Mouse (Mus musculus) ovary, postnatal 10 days (tissue): Measurements from ENCODE around the gene Gm5431.
A peak's percentile ranks its signal among the peaks of the same experiment; 100 is the strongest.
"Not testable (repeated sequence)": the region's sequence is repeated elsewhere in the genome, so short reads cannot be mapped to it uniquely, and the experiment has no call there.

Experiments
- DNase-seq: peaks from one replicate; pipeline ENCODE4 v3.0.0; 2022; ENCODE audit warnings: low spot score

The Gm5431 gene

DNA sequence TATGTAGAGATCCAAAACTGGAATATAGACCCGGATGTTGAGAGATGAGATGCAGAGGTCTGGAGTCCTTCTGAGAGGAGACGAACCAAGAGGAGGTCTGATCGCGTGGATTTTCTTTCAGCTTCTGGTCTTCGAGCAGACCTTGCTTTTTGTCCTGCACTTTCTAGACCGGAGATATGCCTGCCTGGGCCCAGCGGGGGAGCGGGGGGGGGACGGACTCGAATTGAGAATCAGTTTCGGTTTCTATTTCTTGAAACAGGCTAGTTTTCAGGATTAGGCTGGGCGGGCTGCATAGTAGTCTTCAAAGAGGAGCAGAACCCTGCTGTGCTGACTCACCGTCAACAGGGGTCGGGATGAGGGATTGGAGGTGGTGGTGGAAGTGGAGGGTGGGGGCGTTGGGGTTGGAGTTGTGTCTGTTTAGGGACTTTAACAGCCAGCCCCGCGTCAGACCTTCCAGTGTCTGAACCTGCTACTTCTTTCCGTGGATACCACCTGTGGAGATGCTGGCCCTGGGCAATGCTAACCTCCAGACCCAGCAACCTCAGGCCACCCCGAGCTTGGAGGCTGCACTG is 30.7 kb downstream of the Gm5431 start, which contains the start of gene Irgm1:
Gene Irgm1, minus strand, starts transcription at position 483 of the 572 bp plus-strand sequence.
- peak; percentile 44 for DNase-seq

DNA sequence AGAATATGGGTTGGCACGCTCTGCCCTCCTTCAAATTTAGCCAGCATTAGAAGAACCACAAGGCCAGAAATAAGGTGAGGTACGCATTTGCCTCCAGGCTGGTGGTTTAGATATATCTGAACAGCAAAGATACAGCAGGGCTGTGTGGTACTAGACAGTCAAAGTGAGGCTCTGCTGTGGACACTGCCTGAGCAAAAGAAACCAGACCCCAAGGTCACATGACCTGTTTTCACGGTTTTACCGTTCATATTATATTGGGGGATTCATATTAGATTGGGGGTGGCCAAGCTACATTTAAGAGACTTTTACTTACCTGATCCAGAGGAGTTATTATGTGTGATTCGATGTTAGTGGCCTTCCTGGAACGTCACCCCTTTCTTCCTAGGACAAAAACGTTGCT is 31.2 kb downstream of the Gm5431 start:
- DNase-seq: no peak

- DNase-seq: no peak
Observed at GRCm38 (mm10) chr11:48869380-48870110, 32.5 kb downstream of the Gm5431 start.

DNA sequence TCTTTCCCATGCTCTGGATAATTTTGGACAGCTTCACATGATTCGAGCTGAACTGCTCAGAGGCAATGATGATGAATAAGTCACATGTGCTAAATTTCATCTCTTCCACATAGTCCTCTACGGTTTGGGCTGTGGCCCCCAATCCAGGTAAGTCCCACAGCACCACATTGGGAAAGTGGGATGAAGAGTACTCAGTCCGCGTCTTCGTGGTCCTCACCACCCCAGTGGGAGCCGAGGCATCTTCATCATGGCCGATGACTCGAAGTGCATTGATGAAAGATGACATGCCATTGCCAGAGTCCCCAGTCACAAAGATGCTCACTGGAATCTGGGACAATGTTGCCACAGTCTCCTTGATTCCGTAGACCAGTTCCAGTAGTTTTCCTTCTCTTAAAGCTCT is 35.5 kb downstream of the Gm5431 start:
- DNase-seq: no peak

DNA sequence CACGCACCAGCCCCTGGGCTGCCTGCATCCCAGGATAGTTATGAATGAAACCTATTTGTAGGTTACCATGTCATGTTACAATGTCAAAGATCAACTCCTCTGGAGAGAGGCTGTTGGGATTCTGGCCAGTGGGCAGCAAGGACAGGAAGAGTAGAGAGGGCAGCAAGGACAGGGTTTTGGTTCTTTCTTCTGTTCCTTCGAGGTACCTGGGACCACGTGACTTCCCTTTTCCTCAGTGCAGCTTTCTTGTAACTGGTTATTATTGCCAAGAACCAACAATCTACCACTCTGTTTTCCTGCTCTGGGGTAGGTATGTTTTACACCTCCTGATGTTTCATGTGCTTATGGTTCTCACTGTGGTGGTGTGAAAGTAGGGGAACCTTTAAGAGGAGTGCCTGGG is 38.2 kb downstream of the Gm5431 start:
- no peak for DNase-seq

DNA sequence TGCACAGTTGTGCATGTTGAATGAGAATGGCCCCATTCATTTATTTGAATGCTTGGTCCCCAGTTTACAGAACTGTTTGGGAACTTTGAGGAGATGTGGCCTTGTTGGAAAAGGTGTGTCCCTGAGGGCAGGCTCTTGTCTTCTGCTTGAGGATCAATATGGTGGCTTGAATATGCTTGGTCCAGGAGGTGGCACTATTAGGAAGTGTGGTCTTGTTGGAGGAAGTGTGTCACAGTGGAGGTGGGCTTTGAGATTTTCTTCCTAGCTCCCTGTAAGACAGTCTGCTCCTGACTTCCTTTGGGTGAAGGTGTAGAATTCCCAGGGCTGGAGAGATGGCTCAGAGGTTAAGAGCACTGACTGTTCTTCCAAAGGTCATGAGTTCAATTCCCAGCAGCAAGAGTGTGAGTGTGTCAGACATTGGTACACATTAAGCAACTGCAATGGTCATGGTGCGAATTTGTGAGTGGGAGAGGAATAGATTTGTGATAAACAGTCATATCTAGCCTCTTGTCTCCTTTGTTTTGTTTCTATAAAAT is 39.2 kb downstream of the Gm5431 start:
- no peak for DNase-seq

- no peak for DNase-seq
Observed at GRCm38 (mm10) chr11:48859014-48859413, 43.0 kb downstream of the Gm5431 start.

DNA sequence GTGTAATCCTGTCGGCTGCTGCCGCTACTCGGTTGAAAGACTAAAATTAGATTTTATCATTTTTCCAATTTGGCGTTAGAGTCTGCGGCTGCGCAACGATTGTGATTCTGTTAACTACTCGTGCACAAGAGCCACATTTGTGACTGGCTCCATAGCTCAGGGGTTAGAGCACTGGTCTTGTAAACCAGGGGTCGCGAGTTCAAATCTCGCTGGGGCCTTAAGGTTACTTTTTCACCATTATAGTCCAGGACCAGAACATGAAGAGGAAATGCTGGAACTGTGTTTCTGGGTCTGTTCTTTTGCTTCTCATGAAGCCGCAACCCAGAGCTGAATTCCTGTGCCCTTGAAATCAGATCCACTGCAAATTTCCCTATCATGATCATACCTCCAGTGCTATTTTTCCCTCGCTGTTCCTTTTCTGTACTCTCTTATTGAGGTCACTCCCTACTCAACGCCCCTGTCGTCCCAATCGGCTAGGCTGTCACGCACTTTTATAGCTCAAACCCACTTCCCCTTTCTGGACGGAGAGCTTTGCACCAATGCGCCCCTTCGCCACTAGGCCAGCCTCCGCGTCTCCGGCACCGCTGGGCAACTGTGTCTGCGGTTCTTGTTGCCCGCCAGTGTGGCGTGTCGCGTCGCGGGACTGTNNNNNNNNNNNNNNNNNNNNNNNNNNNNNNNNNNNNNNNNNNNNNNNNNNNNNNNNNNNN is 48.4 kb downstream of the Gm5431 start:
- peak; percentile 83 for DNase-seq

DNA sequence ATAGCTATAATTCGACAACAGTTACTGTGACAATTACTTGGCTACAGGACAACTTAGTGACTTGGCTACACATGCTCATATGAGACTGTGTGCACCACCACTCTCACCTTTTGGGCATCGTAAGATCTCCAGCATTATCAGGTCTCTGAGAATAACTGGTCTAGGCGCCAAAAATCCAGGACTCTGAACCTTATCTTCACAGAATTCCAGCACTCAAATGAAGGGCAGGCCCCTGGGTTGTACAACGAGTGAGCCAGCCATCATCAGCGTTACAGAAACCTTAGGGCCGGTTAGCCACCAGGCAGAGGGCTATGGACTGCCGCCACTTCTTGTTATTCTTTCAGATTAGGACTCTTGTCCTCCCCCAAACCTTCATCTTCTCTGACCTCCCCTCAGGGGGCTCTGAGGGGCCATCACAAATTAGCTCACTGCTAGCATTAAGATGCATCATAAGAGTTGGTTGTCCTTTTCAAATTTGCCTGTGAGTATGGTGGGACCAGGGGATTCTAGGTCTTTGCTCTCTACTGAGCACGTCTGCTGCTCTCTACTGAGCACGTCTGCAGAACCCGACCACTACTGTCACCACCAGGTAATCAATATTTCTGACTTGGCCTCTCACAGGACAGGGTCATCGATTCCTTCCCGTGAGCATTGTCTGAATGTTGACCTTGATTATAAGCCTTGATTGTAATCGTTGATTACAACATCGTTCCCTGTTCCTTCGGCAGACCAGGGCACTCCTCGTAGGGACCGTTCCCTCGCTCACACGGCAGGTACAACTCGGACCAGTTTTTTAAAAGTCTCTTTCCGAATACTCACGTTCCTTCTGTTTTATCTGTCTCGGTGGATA is 49.2 kb downstream of the Gm5431 start:
- DNase-seq: no peak

DNA sequence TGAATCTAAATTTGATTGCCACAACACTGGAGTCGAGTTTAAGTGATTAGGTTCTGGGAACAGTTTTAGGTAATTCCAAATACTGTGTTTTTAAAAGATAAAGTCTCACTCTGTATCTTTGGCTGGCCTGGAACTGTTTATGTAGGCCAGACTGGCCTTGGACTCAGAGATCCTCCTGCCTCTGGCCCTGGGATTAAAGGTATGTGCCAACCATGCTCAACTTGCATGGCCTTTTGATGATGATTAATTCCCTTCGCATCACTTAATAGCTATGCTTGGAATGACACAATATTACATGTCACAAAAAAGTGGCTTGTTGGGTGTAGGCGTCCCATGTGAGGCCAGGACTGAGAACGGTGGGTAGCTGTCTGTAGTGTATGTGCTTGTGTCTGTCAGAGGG is 49.8 kb downstream of the Gm5431 start:
- no peak for DNase-seq

- no peak for DNase-seq
Observed at GRCm38 (mm10) chr11:48851270-48851995, 50.6 kb downstream of the Gm5431 start.

- DNase-seq: no peak
Observed at GRCm38 (mm10) chr11:48850240-48850639, 51.8 kb downstream of the Gm5431 start.

- no peak for DNase-seq
Observed at GRCm38 (mm10) chr11:48846881-48847280, 55.1 kb downstream of the Gm5431 start.

GRCm38 (mm10) chr11:48846362-48846761 is 55.7 kb downstream of the Gm5431 start:
- not testable (repeated sequence) for DNase-seq

GRCm38 (mm10) chr11:48845244-48845815 is 56.7 kb downstream of the Gm5431 start:
- DNase-seq: no peak

- DNase-seq: no peak
Observed at GRCm38 (mm10) chr11:48844309-48844708, 57.7 kb downstream of the Gm5431 start.

GRCm38 (mm10) chr11:48843202-48843601 is 58.8 kb downstream of the Gm5431 start:
- DNase-seq: no peak

GRCm38 (mm10) chr11:48842378-48842792 is 59.6 kb downstream of the Gm5431 start:
- DNase-seq: no peak

DNA sequence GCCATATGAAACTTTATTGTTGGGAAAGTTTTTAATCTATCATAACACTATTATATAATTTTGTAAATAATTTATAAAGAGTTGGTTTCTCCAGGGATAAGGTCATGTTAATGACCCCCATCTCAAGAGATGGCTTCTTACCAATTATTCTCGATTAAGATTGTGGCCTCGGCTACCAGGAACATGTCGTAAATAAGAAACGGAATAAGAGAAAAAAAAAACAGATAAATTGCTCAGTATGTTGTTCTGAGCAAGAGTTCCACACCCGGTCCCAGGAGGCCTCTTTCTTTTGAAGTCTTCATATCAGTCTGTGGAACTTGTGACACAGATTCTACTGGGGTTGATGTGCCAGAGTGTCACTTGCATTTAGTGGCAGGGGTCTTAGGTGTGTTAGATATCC is 60.8 kb downstream of the Gm5431 start:
- DNase-seq: no peak

DNA sequence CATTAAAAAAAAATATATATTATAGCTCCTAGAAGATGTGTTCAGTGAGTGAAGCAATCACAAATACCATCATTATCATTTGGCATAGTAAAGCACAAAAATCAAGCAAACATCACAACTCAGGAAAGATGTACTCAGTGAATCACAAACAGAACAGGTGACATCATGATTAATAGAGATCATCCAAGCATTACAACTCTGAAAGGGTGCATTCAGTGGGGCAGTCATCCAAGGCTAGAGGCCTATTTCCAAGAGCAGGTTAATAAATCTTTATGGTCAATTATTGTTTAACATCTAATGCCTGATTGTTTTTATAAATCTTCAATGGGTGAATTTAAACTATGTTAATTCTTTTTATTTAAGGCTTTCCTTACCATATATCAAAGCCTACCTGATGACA is 61.2 kb downstream of the Gm5431 start:
- DNase-seq: no peak
